Mouse (Mus musculus) stomach, postnatal 0 days (tissue): ENCODE measurements at regions not wholly inside any gene's neighbourhood (a gene's known extent, or its start where the extent isn't known, plus 50 kb on each side); places are given as distances from the start of the nearest gene placed in this dataset.

Source experiments
- CTCF ChIP-seq: IDR thresholded peaks from 2 replicates; pipeline ENCODE4 v1.5.1; 2016; ENCODE audit warnings: antibody characterized with exemption, low read depth, mild to moderate bottlenecking, moderate library complexity
- EP300 ChIP-seq: optimal IDR thresholded peaks from 2 replicates; pipeline ENCODE3; 2016; ENCODE audit warnings: antibody characterized with exemption

- no peak for TF ChIP-seq EP300
- TF ChIP-seq CTCF = no peak
These were observed 88.6 kb upstream of the Cops8 start for GRCm38 (mm10) chr1:90514176-90514575.
